Mouse (Mus musculus) liver, embryonic 16.5 days (tissue): Measurements from ENCODE around the gene Glipr2. TPM values are rescaled to one million over a fixed set of nuclear protein-coding genes. Genes with fewer than 3 reads are reported as not detected.

Source experiments
- ATAC-seq: fragments of 200-750 bp; cut with Nextera tagmentation; 2 replicates; pipeline ENCODE4 v1.8.0; 2017; ENCODE audit warnings: low read depth, mild to moderate bottlenecking, moderate number of reproducible peaks, moderate library complexity
- H3K27ac ChIP-seq: fragments of 300-500 bp; sonication (generic); 2 replicates; pipeline ENCODE4 v1.5.1; 2014; ENCODE audit warnings: mild to moderate bottlenecking, low read length
- H3K27me3 ChIP-seq: fragments of 300-500 bp; sonication (generic); 2 replicates; pipeline ENCODE4 v1.6.1; 2014; ENCODE audit warnings: low read depth, low read length, mixed read lengths; ENCODE audit not compliant: control insufficient read depth, insufficient read depth
- H3K36me3 ChIP-seq: fragments of 300-500 bp; sonication (generic); 2 replicates; pipeline ENCODE4 v1.6.1; 2014; ENCODE audit warnings: mild to moderate bottlenecking; ENCODE audit not compliant: control insufficient read depth, insufficient read depth
- H3K4me1 ChIP-seq: fragments of 300-500 bp; sonication (generic); 2 replicates; pipeline ENCODE4 v1.6.1; 2014; ENCODE audit warnings: low read depth, low read length, mixed read lengths; ENCODE audit not compliant: control insufficient read depth
- H3K4me2 ChIP-seq: fragments of 300-500 bp; sonication (generic); 2 replicates; pipeline ENCODE4 v1.6.1; 2014; ENCODE audit warnings: low read depth, low read length, mixed read lengths
- H3K4me3 ChIP-seq: fragments of 300-500 bp; sonication (generic); 2 replicates; pipeline ENCODE4 v1.5.1; 2014; ENCODE audit warnings: low read depth, mild to moderate bottlenecking, low read length
- H3K9ac ChIP-seq: fragments of 300-500 bp; sonication (generic); 2 replicates; pipeline ENCODE4 v1.6.1; 2014; ENCODE audit warnings: low read depth, low read length
- H3K9me3 ChIP-seq: fragments of 300-500 bp; sonication (generic); replicated peaks from 2 replicates; pipeline ENCODE4 v1.6.1; 2016; ENCODE audit warnings: low read length; ENCODE audit not compliant: control insufficient read depth
- WGBS: fragments of 180-500 bp; shearing (Covaris S2); extraction: QIAGEN DNeasy Blood & Tissue Kit; methylation state at CpG from one replicate; pipeline ENCODE4 v1.1.7; 2014; ENCODE audit not compliant: insufficient replicate concordance; 5-methylcytosine and 5-hydroxymethylcytosine counted together
- polyA plus RNA-seq: library from polyadenylated mRNA; unstranded; fragments of >200 nt; fragmentation: Nextera tagmentation; extraction: Ambion mirVana; gene quantifications from 2 replicates; pipeline ENCODE4 v1.2.1, GENCODE M21; 2015

The Glipr2 gene
- polyA plus RNA-seq, 1 experiment from 2014 or later: 66.1 TPM

DNA sequence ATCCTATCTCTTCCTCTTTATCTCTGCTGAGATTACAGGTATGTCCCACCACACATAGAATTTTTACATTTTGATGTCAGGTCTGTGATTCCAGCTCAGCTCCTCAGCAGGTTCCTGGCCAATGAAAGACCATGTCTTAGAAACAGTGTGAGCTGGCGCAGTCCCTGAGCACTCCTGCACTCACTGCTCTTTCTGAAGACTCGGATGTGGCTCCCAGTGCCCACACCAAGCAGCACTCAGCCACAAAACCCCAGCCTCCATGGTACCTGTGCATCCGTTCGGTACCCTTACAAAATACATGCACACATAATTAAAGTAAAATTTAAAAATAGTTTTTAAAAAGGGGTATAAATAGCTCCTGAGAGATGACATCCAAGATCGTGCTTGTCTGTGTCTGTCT, 15.9 kb upstream of the Glipr2 start:
- no peaks in the 10 kb centered on the region for H3K9me3 ChIP-seq
- H3K4me3 ChIP-seq: no peak overlapping the region
- peaks cover 6% of the 10 kb centered on the region; the same call in 1 of the 2 replicates for H3K4me1 ChIP-seq
- H3K27me3 ChIP-seq: no peaks in the 10 kb centered on the region
- no peak overlapping the region for H3K27ac ChIP-seq
- no peak overlapping the region for H3K4me2 ChIP-seq
- no peak overlapping the region for H3K9ac ChIP-seq
- WGBS: 74% methylated on average over 5 of the region's 5 CpGs
- no peak for ATAC-seq
- H3K36me3 ChIP-seq: no peaks in the 10 kb centered on the region

- Histone ChIP-seq H3K9me3 (no peaks in the 10 kb centered on the region), H3K36me3 (no peaks in the 10 kb centered on the region), H3K4me1 (no peaks in the 10 kb centered on the region), H3K27me3 (no peaks in the 10 kb centered on the region), H3K4me2 (no peak overlapping the region), H3K27ac (no peak overlapping the region), H3K4me3 (no peak overlapping the region), H3K9ac (no peak overlapping the region)
- ATAC-seq: no peak
- 83% methylated on average over 8 of the region's 8 CpGs for WGBS
These were observed 14.8 kb upstream of the Glipr2 start for GRCm38 (mm10) chr4:43942421-43942820.

DNA sequence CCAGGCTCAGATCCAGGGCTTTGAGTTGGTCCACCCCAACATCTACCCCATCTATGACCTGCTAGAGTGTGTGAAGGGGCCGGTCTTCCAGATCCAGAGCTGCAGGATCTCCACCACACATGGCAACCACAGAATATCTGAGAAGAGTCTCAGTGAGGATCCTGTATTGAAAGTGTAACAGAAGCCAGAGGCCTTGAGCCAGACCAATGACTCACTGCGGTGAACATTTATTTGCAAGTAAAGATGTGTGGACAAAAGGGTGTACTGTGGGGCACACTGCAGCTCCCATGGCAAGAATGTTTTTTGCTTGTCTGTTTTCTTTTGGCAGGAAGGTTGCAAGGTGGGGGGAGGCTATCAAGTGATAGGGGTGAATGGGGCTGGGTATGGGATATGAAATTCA, 9.6 kb upstream of the Glipr2 start:
- H3K36me3 ChIP-seq: no peaks in the 10 kb centered on the region

GRCm38 (mm10) chr4:43957846-43958461, 753 bp downstream of the Glipr2 start:
- peak; percentile 36 for ATAC-seq
- under 1% methylated on average over 26 of the region's 26 CpGs for WGBS

More for the DNA sequence above, 9.6 kb upstream of the Glipr2 start:
- no peaks in the 10 kb centered on the region for H3K4me1 ChIP-seq
- 77% methylated on average over 2 of the region's 2 CpGs for WGBS
- no peak overlapping the region for H3K9ac ChIP-seq
- no peaks in the 10 kb centered on the region for H3K27me3 ChIP-seq
- H3K27ac ChIP-seq: no peak overlapping the region
- ATAC-seq: no peak
- no peak overlapping the region for H3K4me2 ChIP-seq
- H3K9me3 ChIP-seq: no peaks in the 10 kb centered on the region
- H3K4me3 ChIP-seq: no peak overlapping the region

GRCm38 (mm10) chr4:43959523-43960179, 2.5 kb downstream of the Glipr2 start:
- H3K4me2 ChIP-seq: peak overlapping the region; percentile 93
- peak overlapping the region; percentile 90 for H3K27ac ChIP-seq
- H3K9ac ChIP-seq: peak overlapping the region; percentile 60
- H3K4me3 ChIP-seq: peak overlapping the region; percentile 72
- 8% methylated on average over 9 of the region's 9 CpGs for WGBS
- H3K36me3 ChIP-seq: no peaks in the 10 kb centered on the region
- H3K27me3 ChIP-seq: no peaks in the 10 kb centered on the region
- ATAC-seq: peak; percentile 52
- peaks cover 69% of the 10 kb centered on the region for H3K4me1 ChIP-seq
- H3K9me3 ChIP-seq: no peaks in the 10 kb centered on the region

More at GRCm38 (mm10) chr4:43957846-43958461, 753 bp downstream of the Glipr2 start:
- no peaks in the 10 kb centered on the region for H3K27me3 ChIP-seq
- peak overlapping the region; percentile 93 for H3K4me2 ChIP-seq
- H3K27ac ChIP-seq: peak overlapping the region; percentile 74
- H3K36me3 ChIP-seq: no peaks in the 10 kb centered on the region
- H3K9me3 ChIP-seq: no peaks in the 10 kb centered on the region
- H3K9ac ChIP-seq: peak overlapping the region; percentile 75
- peaks cover 52% of the 10 kb centered on the region for H3K4me1 ChIP-seq
- peak overlapping the region; percentile 72 for H3K4me3 ChIP-seq

- Histone ChIP-seq H3K4me2 (peak overlapping the region; percentile 93), H3K27ac (peak overlapping the region; percentile 90), H3K27me3 (no peaks in the 10 kb centered on the region), H3K4me3 (peak overlapping the region; percentile 72), H3K36me3 (no peaks in the 10 kb centered on the region), H3K9ac (peak overlapping the region; percentile 60), H3K4me1 (peaks cover 74% of the 10 kb centered on the region), H3K9me3 (no peaks in the 10 kb centered on the region)
- 11% methylated on average over 6 of the region's 6 CpGs for WGBS
- peak; percentile 26; the same call in 1 of the 2 replicates for ATAC-seq
These were observed 3.0 kb downstream of the Glipr2 start for GRCm38 (mm10) chr4:43960207-43960606.

DNA sequence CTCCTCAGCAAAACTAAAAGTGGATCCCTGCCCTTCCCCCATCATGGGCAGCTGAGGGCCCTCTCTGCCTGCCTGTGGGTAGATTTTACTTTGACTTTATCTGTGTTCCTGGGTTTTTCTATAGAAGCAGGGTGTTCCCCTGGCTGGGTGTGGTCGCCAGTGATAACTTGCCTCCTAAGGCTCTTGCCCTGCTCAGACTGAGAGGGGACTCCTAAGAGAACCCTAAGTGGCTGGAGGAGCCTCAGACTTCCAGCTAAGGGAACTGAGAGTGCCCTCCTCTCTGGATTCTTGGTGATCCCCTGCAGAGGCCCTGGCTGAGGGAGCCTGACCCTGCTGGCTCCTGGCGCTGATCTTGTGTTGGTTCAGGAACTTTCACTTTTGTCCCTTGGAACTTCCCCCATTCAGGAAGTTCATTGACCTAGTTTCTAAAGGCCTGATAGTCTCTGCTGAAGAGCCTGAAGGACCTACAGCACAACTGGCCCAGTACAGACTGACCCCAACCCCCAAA, 7.2 kb downstream of the Glipr2 start:
- H3K9ac ChIP-seq: peak overlapping the region; percentile 62
- WGBS: 12% methylated on average over 2 of the region's 2 CpGs
- peaks cover 90% of the 10 kb centered on the region for H3K4me1 ChIP-seq

GRCm38 (mm10) chr4:43964951-43965684, 7.9 kb downstream of the Glipr2 start:
- Histone ChIP-seq H3K4me3 (no peak overlapping the region), H3K4me1 (peaks cover 85% of the 10 kb centered on the region), H3K27me3 (no peaks in the 10 kb centered on the region), H3K9me3 (no peaks in the 10 kb centered on the region), H3K4me2 (peak overlapping the region; percentile 83), H3K9ac (peak overlapping the region; percentile 62), H3K36me3 (no peaks in the 10 kb centered on the region), H3K27ac (peak overlapping the region; percentile 89)
- no peak for ATAC-seq
- WGBS: 43% methylated on average over 4 of the region's 4 CpGs

More for the DNA sequence above, 7.2 kb downstream of the Glipr2 start:
- H3K4me2 ChIP-seq: peak overlapping the region; percentile 83
- ATAC-seq: peak; percentile 83
- H3K27ac ChIP-seq: peak overlapping the region; percentile 89
- H3K36me3 ChIP-seq: no peaks in the 10 kb centered on the region
- no peaks in the 10 kb centered on the region for H3K9me3 ChIP-seq
- H3K4me3 ChIP-seq: peak overlapping the region; percentile 39
- H3K27me3 ChIP-seq: no peaks in the 10 kb centered on the region
